Mouse (Mus musculus) lung, embryonic 14.5 days (tissue): ENCODE measurements around the gene Fam243. TPM values are rescaled to one million over a fixed set of nuclear protein-coding genes. Genes with fewer than 3 reads are reported as not detected.

Experiments
- ATAC-seq: fragments of 200-750 bp; cut with Nextera tagmentation; 2 replicates; pipeline ENCODE4 v1.8.0; 2017; ENCODE audit warnings: mild to moderate bottlenecking, moderate TSS enrichment, moderate library complexity; ENCODE audit not compliant: insufficient read depth
- DNase-seq: peaks from one replicate; pipeline ENCODE4 v3.0.0-alpha.2; 2015
- H3K27ac ChIP-seq: fragments of 300-500 bp; sonication (generic); 2 replicates; pipeline ENCODE4 v1.5.1; 2014; ENCODE audit warnings: low read depth, mild to moderate bottlenecking, moderate library complexity
- H3K27me3 ChIP-seq: fragments of 300-500 bp; sonication (generic); 2 replicates; pipeline ENCODE4 v1.6.1; 2014; ENCODE audit warnings: low read length, control low read depth; ENCODE audit not compliant: insufficient read depth
- H3K36me3 ChIP-seq: fragments of 300-500 bp; sonication (generic); 2 replicates; pipeline ENCODE4 v1.6.1; 2014; ENCODE audit warnings: control low read depth; ENCODE audit not compliant: insufficient read depth
- H3K4me1 ChIP-seq: fragments of 300-500 bp; sonication (generic); 2 replicates; pipeline ENCODE4 v1.6.1; 2014; ENCODE audit warnings: antibody characterized with exemption, control low read depth; ENCODE audit not compliant: insufficient read depth
- H3K4me2 ChIP-seq: fragments of 300-500 bp; sonication (generic); 2 replicates; pipeline ENCODE4 v1.6.1; 2014; ENCODE audit warnings: mild to moderate bottlenecking
- H3K4me3 ChIP-seq: fragments of 300-500 bp; sonication (generic); 2 replicates; pipeline ENCODE4 v1.5.1; 2014; ENCODE audit warnings: low read depth, low read length
- H3K9ac ChIP-seq: fragments of 300-500 bp; sonication (generic); 2 replicates; pipeline ENCODE4 v1.6.1; 2014
- H3K9me3 ChIP-seq: fragments of 300-500 bp; sonication (generic); 2 replicates; pipeline ENCODE4 v1.6.1; 2016; ENCODE audit warnings: low read depth, low read length, control low read depth
- CTCF ChIP-seq: IDR thresholded peaks from 2 replicates; pipeline ENCODE4 v1.5.1; 2016; ENCODE audit warnings: antibody characterized with exemption, low read depth
- WGBS: fragments of 180-500 bp; shearing (Covaris S2); extraction: QIAGEN DNeasy Blood & Tissue Kit; methylation state at CpG from one replicate; pipeline ENCODE4 v1.1.7; 2014; 5-methylcytosine and 5-hydroxymethylcytosine counted together
- polyA plus RNA-seq: library from polyadenylated mRNA; unstranded; fragments of >200 nt; fragmentation: Nextera tagmentation; extraction: Ambion mirVana; gene quantifications from 2 replicates; pipeline ENCODE4 v1.2.1, GENCODE M21; 2014

Fam243 gene
- polyA plus RNA-seq, 1 experiment from 2014 or later = not detected

GRCm38 (mm10) chr16:92290045-92290444, 31.2 kb downstream of the Fam243 start:
- TF ChIP-seq CTCF = no peak
- Histone ChIP-seq H3K9ac (no peak overlapping the region), H3K4me3 (no peak overlapping the region), H3K9me3 (no peaks in the 10 kb centered on the region), H3K27ac (no peak overlapping the region), H3K36me3 (no peaks in the 10 kb centered on the region), H3K27me3 (no peaks in the 10 kb centered on the region), H3K4me2 (no peak overlapping the region), H3K4me1 (no peaks in the 10 kb centered on the region)
- DNase-seq = no peak
- ATAC-seq = no peak

DNA sequence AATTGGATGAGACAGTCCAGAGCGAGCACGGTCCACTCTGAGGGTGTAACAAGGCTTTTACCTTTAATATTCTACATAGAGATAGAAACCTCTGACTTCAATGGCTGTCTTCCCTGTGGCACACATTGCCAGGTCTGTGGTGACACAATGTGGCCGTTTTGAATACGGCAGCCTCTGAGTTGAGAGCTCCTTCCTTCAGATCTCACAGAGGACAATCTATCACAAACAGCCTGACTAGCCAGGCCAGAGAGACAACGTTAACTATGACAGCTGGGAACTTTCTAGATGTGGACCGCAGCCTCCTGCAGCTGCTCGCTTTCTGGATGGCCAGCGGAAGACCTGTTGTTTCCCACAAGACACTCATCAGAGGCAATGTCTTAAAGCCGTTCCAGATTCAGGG, 32.5 kb downstream of the Fam243 start:
- TF ChIP-seq CTCF = peak; percentile 61
- Histone ChIP-seq H3K4me1 (no peaks in the 10 kb centered on the region), H3K4me3 (no peak overlapping the region), H3K4me2 (no peak overlapping the region), H3K9me3 (no peaks in the 10 kb centered on the region), H3K9ac (no peak overlapping the region), H3K36me3 (no peaks in the 10 kb centered on the region), H3K27me3 (no peaks in the 10 kb centered on the region), H3K27ac (no peak overlapping the region)
- DNase-seq (peak; percentile 70), ATAC-seq (no peak; the same call in 1 of the 2 replicates)
- WGBS = 60% methylated on average over 9 of the region's 9 CpGs

DNA sequence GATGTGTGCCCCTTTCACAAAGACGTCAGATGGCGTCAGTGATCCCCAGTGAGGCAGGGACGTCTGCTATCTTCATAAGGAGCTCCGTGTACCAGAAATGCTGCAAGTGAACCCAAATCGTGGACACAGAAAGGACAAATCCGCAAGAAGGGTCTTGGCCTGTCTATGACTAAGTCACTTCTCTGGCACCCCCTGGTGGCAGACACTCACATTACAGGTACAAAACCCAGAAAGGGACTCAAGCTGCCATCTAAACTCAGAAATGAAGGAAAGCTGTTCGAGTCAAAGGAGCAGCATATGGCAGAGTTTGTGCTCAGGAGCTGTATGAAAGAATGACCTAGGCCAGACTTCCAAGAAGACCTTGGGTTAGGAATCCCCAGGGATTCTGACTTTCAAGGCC, 34.6 kb downstream of the Fam243 start:
- no peaks in the 10 kb centered on the region for H3K36me3 ChIP-seq
- WGBS = 10% methylated on average over 7 of the region's 7 CpGs
- no peak overlapping the region for H3K4me2 ChIP-seq
- no peak for ATAC-seq
- H3K9ac ChIP-seq = no peak overlapping the region
- H3K27me3 ChIP-seq = no peaks in the 10 kb centered on the region
- H3K9me3 ChIP-seq = no peaks in the 10 kb centered on the region
- peak; percentile 96 for DNase-seq
- no peaks in the 10 kb centered on the region for H3K4me1 ChIP-seq
- H3K27ac ChIP-seq = no peak overlapping the region
- no peak overlapping the region for H3K4me3 ChIP-seq
- TF ChIP-seq CTCF = peak; percentile 93

GRCm38 (mm10) chr16:92285068-92285467, 36.2 kb downstream of the Fam243 start:
- H3K4me1 ChIP-seq = no peaks in the 10 kb centered on the region
- no peak overlapping the region for H3K4me3 ChIP-seq
- 0 out of 2 replicates have a peak overlapping the region, but pooled peaks have one; percentile 59 for H3K27ac ChIP-seq
- no peaks in the 10 kb centered on the region for H3K27me3 ChIP-seq
- WGBS = 24% methylated on average over 10 of the region's 10 CpGs
- DNase-seq (peak; percentile 52), ATAC-seq (peak; percentile 55; the same call in 1 of the 2 replicates)
- TF ChIP-seq CTCF = no peak
- H3K9ac ChIP-seq = no peak overlapping the region
- no peaks in the 10 kb centered on the region for H3K36me3 ChIP-seq
- no peak overlapping the region for H3K4me2 ChIP-seq
- no peaks in the 10 kb centered on the region for H3K9me3 ChIP-seq

DNA sequence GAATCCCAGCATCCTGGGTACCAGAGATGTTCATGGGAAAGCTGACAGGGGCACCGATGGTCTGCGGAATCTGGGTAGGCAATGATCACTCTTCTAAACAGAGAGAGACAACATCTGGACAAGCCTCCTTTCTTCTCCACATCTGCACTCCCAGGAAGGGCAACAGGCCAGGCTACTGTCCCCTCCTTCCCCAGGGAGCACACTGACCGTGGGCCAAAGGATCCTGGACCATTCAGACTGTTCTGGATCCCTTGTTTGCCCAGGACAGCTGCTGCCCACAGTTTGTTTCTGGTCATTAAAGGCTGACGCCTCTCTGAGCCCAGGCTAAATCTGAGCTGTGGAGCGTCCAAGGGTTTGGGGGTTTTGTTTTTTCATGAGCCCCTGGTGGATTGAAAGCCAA, 38.6 kb downstream of the Fam243 start:
- no peaks in the 10 kb centered on the region for H3K9me3 ChIP-seq
- no peaks in the 10 kb centered on the region for H3K4me1 ChIP-seq
- H3K36me3 ChIP-seq = no peaks in the 10 kb centered on the region
- H3K4me3 ChIP-seq = no peak overlapping the region
- no peak for TF ChIP-seq CTCF
- ATAC-seq (no peak), DNase-seq (no peak)
- WGBS = 82% methylated on average over 5 of the region's 5 CpGs
- no peak overlapping the region for H3K9ac ChIP-seq
- H3K27ac ChIP-seq = no peak overlapping the region
- H3K27me3 ChIP-seq = no peaks in the 10 kb centered on the region
- H3K4me2 ChIP-seq = no peak overlapping the region

- no peak overlapping the region for H3K4me3 ChIP-seq
- no peaks in the 10 kb centered on the region for H3K36me3 ChIP-seq
- no peaks in the 10 kb centered on the region for H3K4me1 ChIP-seq
- WGBS = 65% methylated on average over 4 of the region's 4 CpGs
- DNase-seq = no peak
- ATAC-seq = no peak
- H3K27ac ChIP-seq = no peak overlapping the region
- H3K9ac ChIP-seq = no peak overlapping the region
- no peaks in the 10 kb centered on the region for H3K27me3 ChIP-seq
- no peak for TF ChIP-seq CTCF
- H3K4me2 ChIP-seq = no peak overlapping the region
- no peaks in the 10 kb centered on the region for H3K9me3 ChIP-seq
Measured at GRCm38 (mm10) chr16:92275526-92275925, 45.7 kb downstream of the Fam243 start.

- no peak for TF ChIP-seq CTCF
- H3K4me3 ChIP-seq = no peak overlapping the region
- no peaks in the 10 kb centered on the region for H3K4me1 ChIP-seq
- H3K9ac ChIP-seq = no peak overlapping the region
- no peak for ATAC-seq
- H3K4me2 ChIP-seq = no peak overlapping the region
- no peak for DNase-seq
- no peaks in the 10 kb centered on the region for H3K27me3 ChIP-seq
- whole genome bisulfite sequencing = 78% methylated on average over 5 of the region's 5 CpGs
- H3K9me3 ChIP-seq = no peaks in the 10 kb centered on the region
- no peaks in the 10 kb centered on the region for H3K36me3 ChIP-seq
- H3K27ac ChIP-seq = no peak overlapping the region
Measured at GRCm38 (mm10) chr16:92274516-92274915, 46.7 kb downstream of the Fam243 start.

Other genes starting within 250 kb of the Fam243 start
- gene Kcne2, start 29.1 kb downstream of the Fam243 start, polyA plus RNA-seq = 0.21 and 0.26 TPM in 2 replicates
- gene Smim11, start 20.2 kb downstream of the Fam243 start, polyA plus RNA-seq = 130 and 134 TPM in 2 replicates
- 0.22 TPM in 1 of 2 replicates, not detected in the other for gene Kcne1, start 38.0 kb upstream of the Fam243 start, polyA plus RNA-seq
- 47.8 and 49.7 TPM in 2 replicates for gene Rcan1, start 149.4 kb upstream of the Fam243 start, polyA plus RNA-seq
- 8.9 and 10.2 TPM in 2 replicates for gene Clic6, start 164.3 kb upstream of the Fam243 start, polyA plus RNA-seq